Mouse (Mus musculus) ovary, postnatal 14 days (tissue): ENCODE results near the gene Ccdc33.

ENCODE experiments used
- DNase-seq: peaks from one replicate; pipeline ENCODE4 v3.0.0; 2022; ENCODE audit warnings: low spot score

The Ccdc33 gene

GRCm38 (mm10) chr9:58091623-58092425 lies 26.8 kb downstream of the Ccdc33 start:
- DNase-seq: no peak

GRCm38 (mm10) chr9:58087277-58087998 lies 31.2 kb downstream of the Ccdc33 start:
- DNase-seq: no peak

GRCm38 (mm10) chr9:58086861-58087260 lies 31.8 kb downstream of the Ccdc33 start:
- no peak for DNase-seq

- no peak for DNase-seq
Observed at GRCm38 (mm10) chr9:58086203-58086602, 32.4 kb downstream of the Ccdc33 start.

- DNase-seq: no peak
Observed at GRCm38 (mm10) chr9:58085074-58085473, 33.5 kb downstream of the Ccdc33 start.

- no peak for DNase-seq
Observed at GRCm38 (mm10) chr9:58084586-58084985, 34.0 kb downstream of the Ccdc33 start.

GRCm38 (mm10) chr9:58074561-58074960 lies 44.1 kb downstream of the Ccdc33 start:
- DNase-seq: no peak

- DNase-seq: no peak
Observed at GRCm38 (mm10) chr9:58067546-58067945, 51.1 kb downstream of the Ccdc33 start.

- no peak for DNase-seq
Observed at GRCm38 (mm10) chr9:58066731-58067095, 51.9 kb downstream of the Ccdc33 start.

- no peak for DNase-seq
Observed at GRCm38 (mm10) chr9:58065977-58066730, 52.5 kb downstream of the Ccdc33 start.

GRCm38 (mm10) chr9:58065532-58065931 lies 53.1 kb downstream of the Ccdc33 start:
- no peak for DNase-seq

GRCm38 (mm10) chr9:58063531-58063930 lies 55.1 kb downstream of the Ccdc33 start, which contains the start of gene Stra6:
Gene Stra6, plus strand, starts transcription at chr9:58063788.
- DNase-seq: no peak

GRCm38 (mm10) chr9:58060677-58061667 lies 57.7 kb downstream of the Ccdc33 start:
- peak; percentile 66 for DNase-seq

- no peak for DNase-seq
Observed at GRCm38 (mm10) chr9:58059920-58060319, 58.7 kb downstream of the Ccdc33 start.

GRCm38 (mm10) chr9:58055666-58056065 lies 63.0 kb downstream of the Ccdc33 start:
- no peak for DNase-seq

- DNase-seq: no peak
Observed at GRCm38 (mm10) chr9:58054032-58054431, 64.6 kb downstream of the Ccdc33 start.

GRCm38 (mm10) chr9:58053544-58053943 lies 65.1 kb downstream of the Ccdc33 start:
- DNase-seq: no peak

GRCm38 (mm10) chr9:58053102-58053501 lies 65.5 kb downstream of the Ccdc33 start:
- DNase-seq: peak; percentile 42

- no peak for DNase-seq
Observed at GRCm38 (mm10) chr9:58051937-58052336, 66.7 kb downstream of the Ccdc33 start.

GRCm38 (mm10) chr9:58049861-58050260 lies 68.8 kb downstream of the Ccdc33 start:
- DNase-seq: no peak

- DNase-seq: no peak
Observed at GRCm38 (mm10) chr9:58049186-58049585, 69.4 kb downstream of the Ccdc33 start.
